Mouse (Mus musculus) monocyte, adult 2 months (primary cell): Measurements from ENCODE around the gene Mcoln2.
A peak's percentile ranks its signal among the peaks of the same experiment; 100 is the strongest.

Experiments
- DNase-seq, 2 experiments: peaks; one replicate each; pipeline ENCODE4 v3.0.0; 2022; ENCODE audit warnings: low spot score in 2 of 2, low read depth in 1 of 2

The Mcoln2 gene

DNA sequence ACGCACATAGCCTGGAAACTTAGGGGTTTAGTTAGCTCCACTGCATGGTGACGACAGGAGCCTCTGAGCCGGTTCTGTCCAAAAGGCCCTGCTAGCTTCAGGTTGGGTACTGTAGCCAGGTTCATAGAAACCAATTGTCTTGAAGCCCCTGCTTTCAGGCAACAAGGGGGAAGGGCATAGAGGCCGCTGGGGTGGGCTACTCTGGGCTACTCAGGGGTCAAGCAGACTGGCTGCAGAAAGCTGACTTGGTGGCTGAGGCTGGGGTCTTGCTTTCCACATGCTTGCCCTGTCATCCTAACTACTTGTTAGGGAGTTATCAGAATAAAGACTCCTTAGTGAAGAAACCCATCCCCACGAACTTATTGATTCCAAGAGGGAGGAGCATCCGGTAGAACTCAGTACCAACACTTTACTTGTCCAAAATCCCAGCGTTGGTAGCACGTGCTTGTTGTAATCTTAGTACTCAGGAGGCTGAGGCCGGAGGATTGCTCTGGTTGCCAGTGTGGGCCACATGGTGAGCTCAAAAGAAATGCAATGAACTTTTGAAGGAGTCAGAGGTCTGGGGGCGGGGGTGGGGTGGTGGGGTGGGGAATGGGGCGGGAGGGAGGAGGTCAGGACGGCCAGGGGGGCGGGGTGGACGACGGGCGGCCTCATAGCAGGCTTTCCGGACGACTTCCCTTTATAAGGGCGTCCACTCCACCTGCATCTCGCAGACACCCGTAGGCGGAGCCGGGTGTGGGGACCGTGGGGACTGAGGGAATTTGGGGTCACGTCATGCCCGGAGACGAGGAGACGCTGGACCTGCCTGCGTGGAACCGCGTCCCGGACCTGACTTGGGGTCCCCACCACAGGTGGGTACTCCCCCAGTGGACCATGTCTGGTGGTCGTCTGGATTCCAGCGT, at the start of gene Mcoln2:
Gene Mcoln2 (plus strand): TSS at position 678 of the 902 bp plus-strand sequence.
- no peak for DNase-seq

DNA sequence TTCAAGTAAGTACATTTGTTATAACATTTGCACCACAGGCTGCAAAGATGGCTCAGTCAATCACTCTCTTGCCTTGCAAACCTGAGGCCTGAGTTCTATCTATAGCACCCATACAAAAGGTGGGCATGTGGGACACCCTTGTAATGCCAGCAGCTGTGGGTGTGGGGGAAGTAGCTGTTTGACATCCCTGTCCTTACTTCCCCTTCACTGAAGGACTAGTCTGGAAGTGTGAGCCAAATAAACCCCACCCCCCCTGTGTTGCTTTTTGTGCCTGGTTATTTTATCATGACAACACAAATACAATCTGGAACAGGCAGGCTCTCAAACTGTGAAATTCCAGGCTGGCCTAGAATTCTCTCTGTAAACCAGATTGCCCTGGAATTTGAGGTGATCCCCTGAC, 49.7 kb upstream of the Mcoln2 start:
- DNase-seq: no peak

DNA sequence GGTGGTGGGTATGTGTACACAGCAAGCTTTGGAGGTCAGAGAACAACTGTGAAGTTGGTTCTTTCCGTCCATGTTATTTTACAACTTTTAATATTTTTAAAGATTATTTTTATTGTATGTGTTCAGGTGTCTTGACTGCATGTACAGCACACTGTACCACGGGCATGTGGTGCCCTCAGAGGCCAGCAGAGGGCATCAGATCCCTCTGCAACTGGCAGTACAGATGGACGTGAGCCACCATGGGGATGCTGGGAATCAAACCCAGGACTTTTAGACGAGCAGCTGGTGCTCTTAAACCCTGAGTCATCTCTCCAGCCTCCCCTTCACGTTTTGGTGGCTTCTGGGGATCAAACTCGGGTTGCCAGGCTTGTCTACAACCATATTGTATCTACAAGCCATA, 47.6 kb upstream of the Mcoln2 start:
- DNase-seq: no peak

DNA sequence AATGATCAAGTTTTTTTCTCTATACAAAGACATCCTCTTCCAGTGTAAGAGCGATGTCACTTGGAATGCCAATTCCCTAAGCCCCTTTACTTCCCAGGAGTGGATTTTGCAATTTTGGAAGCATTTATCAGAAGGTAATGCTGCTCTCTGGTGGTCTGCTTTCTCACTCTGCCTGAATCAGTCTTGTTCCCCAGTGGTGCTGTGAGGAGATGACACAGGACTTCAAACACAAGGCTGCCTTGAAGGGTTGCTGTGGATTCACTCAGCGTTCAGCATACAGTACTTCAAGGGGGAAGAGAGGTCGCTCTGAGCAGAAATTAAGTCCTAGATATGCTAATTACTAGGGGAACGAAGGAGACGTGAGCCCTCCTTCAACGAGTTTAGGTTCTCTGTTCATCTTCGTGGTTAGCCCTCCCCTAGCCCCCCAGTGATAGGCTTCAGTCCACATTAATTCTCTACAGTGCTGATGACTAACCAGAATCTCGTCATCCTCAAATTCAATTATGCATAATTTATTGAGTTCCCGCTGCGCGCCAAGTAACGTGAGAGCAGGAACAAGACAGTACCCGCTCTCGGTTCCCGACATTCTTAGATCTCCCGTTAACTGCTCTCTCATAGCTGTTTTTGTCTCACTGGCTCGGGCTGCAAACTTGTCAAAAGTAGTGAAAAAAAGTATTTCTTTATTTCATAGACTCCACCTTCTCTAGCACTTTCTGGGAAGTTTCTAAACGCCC, 42.4 kb upstream of the Mcoln2 start:
- no peak for DNase-seq

DNA sequence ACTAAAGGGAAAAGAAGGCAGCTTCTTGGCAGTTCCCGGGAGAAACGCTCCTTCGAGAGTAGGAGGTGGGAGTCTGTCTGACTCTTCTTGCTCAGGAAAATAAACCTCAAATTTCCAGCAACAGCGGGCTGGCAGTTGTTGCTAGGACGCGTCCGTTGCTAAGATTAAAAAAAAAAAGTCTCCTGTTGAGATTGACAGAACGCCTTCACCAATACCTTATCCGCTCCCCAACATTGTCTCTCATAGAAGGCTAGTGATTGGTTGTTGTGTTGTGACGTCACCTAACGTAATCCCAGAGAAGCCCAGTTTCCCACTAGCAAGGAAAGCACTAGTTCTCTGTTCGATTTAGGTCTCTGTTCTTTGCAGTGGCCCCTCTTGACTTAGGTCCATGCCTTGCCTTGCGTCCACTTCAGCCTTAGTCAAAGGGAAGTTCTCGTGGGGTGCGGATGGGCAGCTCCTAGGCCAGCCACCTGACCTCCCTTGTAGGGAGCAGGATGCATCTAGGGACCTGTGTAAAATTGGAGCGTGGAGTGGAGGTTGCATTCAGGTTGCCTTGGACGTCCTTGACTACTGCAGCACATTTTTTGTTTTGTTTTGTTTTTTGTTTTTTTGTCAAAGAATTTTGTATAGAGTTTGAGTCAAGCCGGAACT, 41.6 kb upstream of the Mcoln2 start, which contains the start of gene Wdr63:
Gene Wdr63 (minus strand): TSS at position 210 of the 651 bp plus-strand sequence.
- DNase-seq: no peak

DNA sequence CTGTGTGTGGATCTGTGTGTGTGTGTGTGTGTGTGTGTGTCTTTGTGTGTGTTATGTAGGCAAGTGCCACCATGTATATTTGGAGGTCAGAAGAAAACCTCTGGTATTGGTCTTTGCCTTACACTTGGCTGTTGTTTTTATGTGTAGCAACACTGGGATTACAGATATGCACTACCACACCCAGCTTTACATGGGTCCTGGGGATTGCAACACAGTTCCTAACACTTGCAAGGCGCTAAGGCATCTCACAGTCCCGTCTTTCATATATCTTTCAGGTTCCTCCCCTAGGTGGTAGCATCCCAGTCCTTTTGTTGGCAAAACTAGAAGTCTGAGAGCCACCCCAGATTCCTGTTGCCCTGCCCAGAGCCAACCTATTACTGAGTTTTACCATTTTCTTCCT, 40.7 kb upstream of the Mcoln2 start:
- DNase-seq: peak in 1 of 2 experiments; percentile 13

DNA sequence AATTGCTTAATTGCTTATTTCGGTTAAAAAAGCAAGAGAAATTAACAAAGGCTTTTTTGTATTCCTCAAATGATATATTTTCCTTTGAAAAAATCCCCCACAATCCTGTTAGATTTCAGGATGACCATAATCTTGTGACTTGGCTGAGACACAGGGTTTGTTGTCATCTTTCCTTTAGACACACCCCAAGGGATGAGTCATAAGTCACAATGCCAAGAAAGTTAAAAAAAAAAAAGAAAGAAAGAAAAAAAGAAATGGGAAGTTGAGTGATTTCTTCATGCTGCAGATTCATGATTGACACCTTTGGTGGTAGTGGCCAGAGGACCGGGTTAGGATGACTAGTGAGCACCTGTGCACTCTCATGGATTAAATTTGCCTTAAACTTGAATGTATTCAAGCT, 39.3 kb upstream of the Mcoln2 start:
- DNase-seq: no peak

DNA sequence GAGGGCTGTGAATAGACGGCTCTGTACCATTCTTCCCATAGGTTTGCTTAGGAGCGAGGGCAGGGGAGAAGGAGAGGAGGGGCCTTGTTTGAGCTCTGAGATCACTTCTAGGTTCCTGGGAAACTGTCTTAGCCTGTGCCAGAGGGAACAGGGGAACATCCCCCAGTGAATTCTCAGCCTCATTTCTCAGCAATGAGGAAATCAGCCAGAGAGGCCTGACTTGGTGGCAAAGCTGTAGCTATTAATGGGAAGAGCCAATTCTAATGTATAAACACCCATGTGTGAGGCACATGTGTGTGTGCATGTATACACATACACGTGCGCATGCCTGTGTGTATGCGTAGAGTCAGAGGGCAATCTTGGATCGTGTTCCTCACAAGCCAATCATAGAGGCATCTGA, 38.7 kb upstream of the Mcoln2 start:
- DNase-seq: no peak

DNA sequence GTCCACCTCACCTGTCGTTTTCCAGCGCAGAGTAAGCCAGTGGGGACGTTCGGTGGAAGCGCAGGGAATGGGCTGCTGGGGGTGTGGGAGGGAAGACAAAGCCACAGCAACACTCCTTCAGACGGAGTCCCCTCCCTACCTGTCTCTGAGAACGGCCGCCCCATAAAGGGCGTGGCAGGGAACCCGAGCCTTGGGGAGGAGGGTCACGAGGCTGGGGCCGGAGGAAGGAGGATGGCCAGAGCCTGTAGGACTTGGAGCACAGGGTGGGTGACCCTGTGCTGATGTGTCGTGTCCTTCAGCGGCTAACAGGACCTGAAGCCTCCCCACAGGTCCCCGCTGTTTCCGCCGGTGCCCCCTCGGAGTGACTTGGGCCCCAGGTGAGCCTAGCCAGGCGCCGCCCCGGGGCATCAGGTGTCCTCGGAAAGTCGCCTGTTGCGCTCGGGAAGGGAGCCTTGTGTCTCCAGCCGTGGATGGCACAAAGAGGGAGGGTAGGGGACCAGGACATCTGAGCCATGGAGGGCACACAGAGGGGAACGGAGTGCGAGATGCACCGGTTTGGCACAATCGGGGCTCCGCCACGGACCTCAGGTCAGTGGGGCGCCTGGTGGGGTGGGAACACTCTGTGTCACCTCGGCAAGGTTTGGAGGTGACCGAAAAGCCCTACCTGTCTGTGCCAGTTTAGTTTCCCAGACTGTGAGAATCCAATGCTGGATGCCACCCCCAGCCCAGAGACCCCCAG, 32.2 kb upstream of the Mcoln2 start, which contains the start of gene Mcoln3:
Gene Mcoln3 (plus strand): TSS at position 193 of the 739 bp plus-strand sequence.
- DNase-seq: no peak

DNA sequence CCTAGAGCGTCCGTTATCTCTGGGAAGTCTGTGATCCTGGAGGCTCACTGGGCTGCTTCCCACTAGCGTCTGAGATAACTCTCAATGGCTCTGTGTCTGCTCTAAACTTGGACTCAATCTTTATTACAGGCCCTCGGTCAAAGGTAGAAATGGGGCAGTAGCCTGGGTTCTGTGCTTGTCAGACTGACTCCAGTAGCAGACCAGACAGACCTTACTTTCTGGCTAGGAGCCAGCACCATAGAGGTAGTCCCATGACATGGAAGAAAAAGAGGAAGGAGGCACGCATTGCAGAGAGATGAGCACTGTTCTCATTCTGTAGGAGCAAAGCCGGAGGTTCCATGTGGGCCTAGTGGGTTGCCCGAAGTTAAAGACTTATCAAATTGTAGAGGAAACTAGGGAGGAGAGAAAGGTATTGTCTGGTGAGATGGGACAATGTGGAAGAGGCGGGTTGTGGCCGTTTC, 31.6 kb upstream of the Mcoln2 start:
- DNase-seq: no peak

DNA sequence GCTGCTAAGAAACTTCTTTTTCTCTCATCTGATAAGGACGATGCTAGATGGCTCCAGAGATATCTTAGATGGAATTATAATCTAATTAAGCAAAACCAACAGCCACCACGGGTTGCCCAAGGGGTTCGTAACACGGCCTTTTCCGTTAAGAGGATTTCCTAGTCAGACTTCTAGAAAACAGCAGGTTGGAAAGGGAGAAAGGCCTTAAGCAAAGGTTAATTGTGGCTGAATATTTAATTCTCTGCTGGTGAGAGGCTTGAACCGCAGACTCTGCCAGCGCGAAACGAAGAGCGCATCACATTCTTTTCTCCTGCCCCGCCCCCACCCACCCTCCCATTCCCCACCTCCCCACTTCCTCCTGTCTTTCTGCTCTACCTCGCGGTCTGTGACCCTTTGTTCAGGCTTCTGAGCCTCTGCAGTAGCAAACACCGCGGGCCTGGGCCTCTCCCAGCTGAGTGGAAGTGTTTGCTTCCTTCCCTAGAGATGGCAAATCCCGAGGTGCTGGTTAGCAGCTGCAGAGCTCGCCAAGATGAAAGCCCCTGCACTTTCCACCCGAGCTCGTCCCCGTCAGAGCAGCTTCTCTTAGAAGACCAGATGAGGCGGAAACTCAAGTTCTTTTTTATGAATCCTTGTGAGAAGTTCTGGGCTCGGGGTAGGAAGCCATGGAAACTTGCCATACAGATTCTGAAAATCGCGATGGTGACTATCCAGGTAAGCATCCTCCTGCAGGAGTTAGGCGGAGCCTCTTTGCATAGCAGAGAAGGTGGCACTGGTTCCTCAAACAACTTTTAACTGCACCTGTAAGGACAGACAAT, 28.1 kb upstream of the Mcoln2 start:
- DNase-seq: no peak

DNA sequence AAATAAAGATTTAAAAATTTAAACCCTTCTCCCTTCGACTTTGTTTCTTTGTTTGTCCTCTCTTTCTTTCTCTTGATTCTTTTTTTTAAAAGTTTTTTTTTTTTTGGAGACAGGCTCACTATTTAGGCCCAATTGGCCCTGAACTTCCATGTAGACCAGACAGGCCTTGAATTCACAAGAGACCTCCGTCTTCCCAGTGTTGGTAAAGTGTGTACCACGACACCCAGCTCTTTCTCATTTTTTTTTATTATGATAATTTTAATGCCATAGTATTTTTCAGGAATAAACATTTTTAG, 27.6 kb upstream of the Mcoln2 start:
- DNase-seq: no peak

DNA sequence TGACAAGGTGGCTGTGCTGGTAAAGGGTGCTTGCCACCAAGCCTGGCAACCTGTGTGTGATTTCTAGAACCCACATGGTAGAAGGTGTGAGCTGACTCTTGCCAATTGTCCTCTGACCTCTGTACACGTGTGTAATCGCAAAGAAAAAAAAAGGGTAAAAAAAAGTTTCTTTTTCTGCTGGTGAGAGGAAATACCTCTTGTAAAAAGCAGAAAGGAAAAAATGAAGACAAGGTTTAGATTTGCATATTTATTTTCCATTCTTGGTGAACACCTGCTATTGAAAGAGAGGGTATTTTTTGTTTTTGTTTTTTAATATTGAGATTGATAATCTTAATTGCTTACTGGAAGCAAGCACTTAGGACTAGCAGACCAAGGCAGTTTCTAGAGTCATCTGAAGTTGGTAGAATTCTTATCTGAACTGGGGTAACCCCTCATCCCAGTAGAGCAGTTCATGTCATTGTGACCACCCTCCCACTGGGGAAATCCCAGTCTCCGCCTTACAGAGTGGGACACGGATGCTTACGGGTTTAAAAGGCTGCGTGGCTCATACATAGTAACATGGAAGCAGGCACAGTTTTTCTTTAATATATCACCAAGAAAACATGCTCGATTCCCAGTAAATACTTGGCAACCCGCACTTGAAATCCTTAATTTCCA, 26.7 kb upstream of the Mcoln2 start:
- no peak for DNase-seq

DNA sequence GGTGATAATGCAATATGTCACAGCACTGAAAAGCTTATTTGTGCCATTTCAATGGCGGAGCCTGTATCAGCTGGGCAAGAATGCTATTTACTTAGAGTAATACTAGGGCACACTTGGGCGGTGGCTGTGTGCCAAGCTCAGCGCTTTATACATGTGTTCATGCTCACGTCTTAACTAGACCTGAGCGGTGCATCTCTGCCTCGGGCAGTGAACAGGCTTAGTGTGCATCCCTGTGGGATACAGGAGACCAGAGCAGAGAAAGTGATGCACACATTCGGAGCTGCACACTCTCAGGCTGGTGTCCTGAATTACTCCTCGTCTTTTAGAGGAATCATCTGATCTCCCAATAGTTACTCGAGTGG, 26.2 kb upstream of the Mcoln2 start:
- no peak for DNase-seq

DNA sequence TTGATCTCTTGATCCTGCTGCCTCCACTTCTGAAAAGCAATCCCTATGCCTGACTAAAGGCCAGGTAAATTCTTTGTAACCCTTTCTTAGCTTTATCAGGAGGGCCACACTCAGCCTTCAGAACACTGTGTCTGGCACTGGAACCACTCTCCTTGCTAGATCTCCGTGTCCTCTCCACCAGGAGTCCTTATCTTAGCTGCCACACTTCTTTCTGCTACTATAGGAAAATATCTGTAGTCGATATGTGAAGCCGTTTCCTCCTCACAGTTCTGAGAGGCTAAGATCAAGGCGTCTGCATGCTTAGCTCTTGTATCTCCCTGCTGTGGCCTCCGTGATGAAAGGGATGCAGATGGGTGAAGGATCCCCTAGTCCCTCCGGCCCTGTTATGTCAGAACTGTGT, 22.4 kb upstream of the Mcoln2 start:
- DNase-seq: no peak

DNA sequence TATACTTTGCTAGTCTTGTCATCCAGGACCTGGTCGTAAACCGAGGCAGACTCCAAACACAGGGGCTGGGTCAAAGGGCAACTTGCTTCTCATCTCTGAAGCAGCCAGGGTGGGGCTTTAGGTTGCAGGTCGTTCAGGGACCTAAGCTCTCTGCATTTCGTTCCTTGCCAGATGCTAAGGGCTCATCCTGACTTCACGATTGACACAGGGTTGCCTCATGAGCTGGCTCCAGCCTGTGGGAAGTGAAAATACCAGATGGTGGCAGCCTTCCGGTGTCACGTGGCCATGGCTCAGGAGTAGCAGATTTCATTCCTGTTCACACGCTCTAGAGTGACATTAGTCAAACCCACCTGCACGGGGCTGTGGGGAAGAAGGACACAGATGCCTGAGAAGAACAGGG, 14.8 kb upstream of the Mcoln2 start:
- peak; percentile 13 to 40 for DNase-seq

DNA sequence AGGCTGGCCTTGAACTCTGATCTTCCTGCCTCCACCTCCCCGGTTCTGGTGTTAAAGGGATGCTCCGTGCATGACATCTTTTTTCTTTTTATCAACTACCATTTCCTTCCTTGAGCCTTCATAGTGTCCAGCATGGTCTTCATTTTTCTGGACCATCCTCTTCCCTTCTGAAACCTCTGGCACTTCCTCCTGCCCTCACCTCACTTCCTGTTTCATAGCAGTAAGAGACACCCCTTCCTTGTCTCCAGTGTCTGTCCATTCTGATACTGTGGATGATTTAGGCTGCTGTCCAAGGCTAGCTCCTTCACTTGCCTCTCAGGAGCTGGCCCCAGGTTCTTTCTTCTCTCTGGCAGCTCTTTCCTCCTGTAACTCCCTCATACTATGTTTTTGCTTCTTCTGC, 14.2 kb upstream of the Mcoln2 start:
- no peak for DNase-seq

DNA sequence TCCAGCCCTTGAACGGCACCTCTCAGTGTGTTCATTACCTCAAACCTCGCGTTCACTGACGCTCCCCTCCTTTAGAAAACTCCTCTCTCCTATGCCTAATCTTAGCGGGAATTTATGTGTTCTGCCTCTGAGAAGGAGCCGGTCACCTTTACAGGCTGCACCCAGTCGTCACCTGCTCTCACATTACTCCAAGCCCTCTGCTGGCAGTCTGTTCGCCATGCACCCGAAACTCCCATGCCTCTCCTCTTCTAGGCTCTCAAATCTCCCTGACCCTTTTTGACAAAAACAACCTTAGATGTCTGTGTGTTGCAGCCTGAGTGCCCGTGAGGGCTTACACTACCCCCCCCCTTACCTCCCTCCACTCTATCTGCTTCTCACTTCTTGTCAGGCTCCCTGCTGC, 13.2 kb upstream of the Mcoln2 start:
- no peak for DNase-seq

DNA sequence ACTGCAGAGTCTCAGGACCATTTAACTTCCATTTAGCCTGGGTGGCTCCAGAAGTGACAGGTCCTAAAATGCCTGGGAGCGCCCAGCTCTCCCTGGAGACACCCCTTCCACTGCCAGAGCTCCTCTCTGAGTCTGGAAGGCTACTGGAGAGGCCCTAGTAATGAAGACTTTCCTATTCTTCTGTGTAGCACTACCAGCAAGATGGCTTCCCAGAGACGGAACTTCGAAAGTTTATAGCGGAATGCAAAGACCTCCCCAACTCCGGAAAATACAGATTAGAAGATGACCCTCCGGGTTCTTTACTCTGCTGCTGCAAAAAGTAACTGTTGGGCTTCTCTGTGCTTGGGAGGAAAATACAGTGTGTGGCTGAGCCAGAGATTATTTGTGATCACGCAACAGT, 9.4 kb upstream of the Mcoln2 start:
- no peak for DNase-seq

DNA sequence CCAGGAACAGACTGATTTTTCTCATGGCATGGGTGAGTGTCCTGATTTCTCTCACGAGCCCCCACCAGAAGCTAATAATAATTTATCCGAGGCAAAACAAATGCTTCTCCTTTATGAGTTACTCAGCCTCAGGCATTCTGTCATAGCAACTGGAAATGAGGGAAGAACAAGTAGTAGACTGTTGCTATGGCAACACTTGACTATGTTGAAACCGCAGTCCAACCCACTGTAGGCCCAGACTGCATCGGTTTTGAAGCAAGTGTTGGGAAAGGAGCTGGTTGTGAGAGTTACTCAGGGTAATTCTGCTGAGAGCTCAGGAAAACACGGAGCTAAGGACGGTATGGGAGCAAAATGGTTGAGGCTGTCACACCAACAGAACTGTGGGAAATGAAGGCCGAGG, 7.1 kb upstream of the Mcoln2 start:
- DNase-seq: no peak
